In the genomic region with DNA sequence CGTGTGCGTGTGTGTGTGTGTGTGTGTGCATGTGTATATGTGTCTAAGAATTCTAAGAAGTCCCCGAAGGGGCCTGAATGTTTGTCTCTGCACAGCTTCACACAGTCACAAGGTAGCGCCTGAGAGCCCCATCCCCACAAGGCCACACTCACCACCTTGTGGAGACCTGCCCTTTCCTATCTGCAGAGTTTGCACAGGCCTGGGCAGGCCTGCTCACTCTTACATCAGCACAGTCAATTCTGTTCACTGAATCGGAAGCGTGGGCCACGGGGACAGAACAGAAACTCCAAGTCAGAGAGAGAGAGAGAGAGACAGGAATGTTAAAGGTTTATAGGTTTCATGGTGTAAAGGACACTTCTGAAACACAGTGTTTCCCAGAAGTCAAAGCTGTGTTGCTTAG, we compare ENCODE assay signal across 17 mouse cellular contexts. TPM values are rescaled to one million over a fixed set of nuclear protein-coding genes. Genes with fewer than 3 reads are reported as not detected.
A peak's percentile ranks its signal among the peaks of the same experiment; 100 is the strongest.
DNase-seq lines count a peak whose midpoint lies in the region; ATAC-seq and TF ChIP-seq lines count a peak whose summit lies in the region.
"Had no signal": no experiment of that assay in that cellular context is flagged by ENCODE, and none has a peak within 500 bp of the region (broad histone marks: within the 10 kb centered on the region; RNA-seq: fewer than 3 reads in every experiment).

No protein-coding gene starts in this region.

- H3K36me3 ChIP-seq in hindbrain, embryonic 16.5 days (ENCODE audit: control insufficient read depth, insufficient read depth, low read length), result no peaks in the 10 kb centered on the region
- H3K36me3 ChIP-seq in hindbrain, embryonic 13.5 days, result no peaks in the 10 kb centered on the region
- no peaks in the 10 kb centered on the region for H3K36me3 ChIP-seq in liver, embryonic 16.5 days (ENCODE audit: control insufficient read depth, insufficient read depth)
- H3K36me3 ChIP-seq: G1E; heart, embryonic 10.5 days; hindbrain, embryonic 10.5 days; liver, embryonic 15.5 days had no signal

- no peaks in the 10 kb centered on the region for H3K27me3 ChIP-seq in hindbrain, embryonic 16.5 days (replicated peaks; ENCODE audit: control insufficient read depth, insufficient read depth, low read length)
- H3K27me3 ChIP-seq in hindbrain, embryonic 13.5 days, result no peaks in the 10 kb centered on the region
- no peaks in the 10 kb centered on the region for H3K27me3 ChIP-seq in liver, embryonic 16.5 days (ENCODE audit: control insufficient read depth, insufficient read depth, low read depth, low read length)
- H3K27me3 ChIP-seq: liver, embryonic 15.5 days had no signal

- H3K4me2 ChIP-seq in hindbrain, embryonic 16.5 days (ENCODE audit: low read length), result no peak overlapping the region
- H3K4me2 ChIP-seq in hindbrain, embryonic 13.5 days, result no peak overlapping the region
- H3K4me2 ChIP-seq in liver, embryonic 16.5 days (ENCODE audit: low read depth, low read length), result no peak overlapping the region
- H3K4me2 ChIP-seq: liver, embryonic 15.5 days had no signal

- no peak overlapping the region for H3K27ac ChIP-seq in hindbrain, embryonic 16.5 days (ENCODE audit: low read depth, low read length)
- no peak overlapping the region for H3K27ac ChIP-seq in hindbrain, embryonic 13.5 days
- H3K27ac ChIP-seq in liver, embryonic 16.5 days (ENCODE audit: low read length), result no peak overlapping the region
- H3K27ac ChIP-seq in layer of hippocampus, adult 2 months, result no peak overlapping the region
- H3K27ac ChIP-seq: heart, embryonic 10.5 days; hindbrain, embryonic 10.5 days; liver, embryonic 15.5 days had no signal

- no peak for TF ChIP-seq CTCF in layer of hippocampus, adult 2 months (conservative IDR thresholded peaks at IDR 0.05)

- no peaks in the 10 kb centered on the region for H3K9me3 ChIP-seq in hindbrain, embryonic 16.5 days (ENCODE audit: control insufficient read depth, low read length)
- no peaks in the 10 kb centered on the region for H3K9me3 ChIP-seq in hindbrain, embryonic 13.5 days
- H3K9me3 ChIP-seq in liver, embryonic 16.5 days (replicated peaks; ENCODE audit: control insufficient read depth, low read length), result no peaks in the 10 kb centered on the region
- H3K9me3 ChIP-seq: G1E; heart, embryonic 10.5 days; hindbrain, embryonic 10.5 days; liver, embryonic 15.5 days had no signal

- peak; percentile 62 to 77 for DNase-seq in urinary bladder, adult 18-20 months (ENCODE audit: low spot score in 2 of 2)
- DNase-seq in urinary bladder, postnatal 10 days (ENCODE audit: low spot score), result no peak
- no peak for DNase-seq in layer of hippocampus, adult 2 months (ENCODE audit: low spot score in 2 of 2)
- DNase-seq in spleen, postnatal 36 days (ENCODE audit: low spot score in 2 of 2), result no peak
- DNase-seq: cerebellum, adult 9-10 months; kidney, adult 9 months; spleen, adult 18-20 months had no signal

- H3K4me1 ChIP-seq in hindbrain, embryonic 16.5 days (ENCODE audit: control insufficient read depth, insufficient read depth, low read depth, low read length), result no peaks in the 10 kb centered on the region
- no peaks in the 10 kb centered on the region for H3K4me1 ChIP-seq in hindbrain, embryonic 13.5 days (replicated peaks)
- no peaks in the 10 kb centered on the region for H3K4me1 ChIP-seq in liver, embryonic 16.5 days (ENCODE audit: control insufficient read depth, low read depth, low read length)
- H3K4me1 ChIP-seq: heart, embryonic 10.5 days; hindbrain, embryonic 10.5 days; liver, embryonic 15.5 days had no signal

- no peak overlapping the region for H3K9ac ChIP-seq in hindbrain, embryonic 16.5 days (ENCODE audit: low read depth, low read length)
- H3K9ac ChIP-seq in hindbrain, embryonic 13.5 days, result no peak overlapping the region
- no peak overlapping the region for H3K9ac ChIP-seq in liver, embryonic 16.5 days (ENCODE audit: low read depth, low read length)
- H3K9ac ChIP-seq: liver, embryonic 15.5 days had no signal

- H3K4me3 ChIP-seq in hindbrain, embryonic 16.5 days (ENCODE audit: low read length), result no peak overlapping the region
- H3K4me3 ChIP-seq in hindbrain, embryonic 13.5 days, result no peak overlapping the region
- H3K4me3 ChIP-seq in liver, embryonic 16.5 days (ENCODE audit: low read depth, low read length), result no peak overlapping the region
- no peak overlapping the region for H3K4me3 ChIP-seq in layer of hippocampus, adult 2 months
- H3K4me3 ChIP-seq: heart, embryonic 10.5 days; hindbrain, embryonic 10.5 days; liver, embryonic 15.5 days; myocyte had no signal

- peak; percentile 20; the same call in 1 of the 2 replicates for ATAC-seq in hindbrain, embryonic 16.5 days
- no peak for ATAC-seq in hindbrain, embryonic 13.5 days (ENCODE audit: low FRiP score)
- ATAC-seq in liver, embryonic 16.5 days (ENCODE audit: low read depth), result 0 out of 2 replicates have a peak, but pooled peaks have one; percentile 58
- ATAC-seq in megakaryocyte progenitor cell, adult 5-6 weeks (replicated peaks; ENCODE audit: poor library complexity), result no peak
- ATAC-seq: activated CD4-positive, CD25-positive, alpha-beta regulatory T cell, adult 4 months had no signal

- 85% methylated on average over 7 of the region's 7 CpGs for WGBS in hindbrain, embryonic 16.5 days
- 73% methylated on average over 7 of the region's 7 CpGs for WGBS in hindbrain, embryonic 13.5 days
- 66% methylated on average over 7 of the region's 7 CpGs for WGBS in liver, embryonic 16.5 days (ENCODE audit: insufficient replicate concordance)

RNA-seq across cellular contexts. Expression of a gene that starts 20.9 kb away (rescaled TPM):
- polyA plus RNA-seq in hindbrain, embryonic 16.5 days (2015; fragmentation: Nextera tagmentation; extraction: Ambion mirVana), result 26.0 and 28.2 TPM in 2 replicates
- polyA plus RNA-seq in hindbrain, embryonic 13.5 days (2015; fragmentation: Nextera tagmentation; extraction: Ambion mirVana), result 16.0 and 20.0 TPM in 2 replicates
- polyA plus RNA-seq in liver, embryonic 16.5 days (2015; fragmentation: Nextera tagmentation; extraction: Ambion mirVana), result 14.9 and 15.7 TPM in 2 replicates
- 10 to 100 TPM; 35.1 to 37.2 TPM for total RNA-seq in layer of hippocampus, adult 2 months (2021)
- total RNA-seq in megakaryocyte progenitor cell, adult 5-6 weeks (2015), result 22.4 and 25.1 TPM in 2 replicates
- total RNA-seq in megakaryocyte progenitor cell, adult 5-6 weeks (2017), result 33.6 and 48.2 TPM in 2 replicates

RNA-seq across cellular contexts. Expression of a gene that starts 34.6 kb away (rescaled TPM):
- 2.0 and 2.1 TPM in 2 replicates for polyA plus RNA-seq in hindbrain, embryonic 16.5 days (2015; fragmentation: Nextera tagmentation; extraction: Ambion mirVana)
- 0.93 and 1.6 TPM in 2 replicates for polyA plus RNA-seq in hindbrain, embryonic 13.5 days (2015; fragmentation: Nextera tagmentation; extraction: Ambion mirVana)
- 0.21 and 0.24 TPM in 2 replicates for polyA plus RNA-seq in liver, embryonic 16.5 days (2015; fragmentation: Nextera tagmentation; extraction: Ambion mirVana)
- under 1 TPM; 0.26 to 0.29 TPM for total RNA-seq in layer of hippocampus, adult 2 months (2021)
- 0.15 and 0.49 TPM in 2 replicates for total RNA-seq in megakaryocyte progenitor cell, adult 5-6 weeks (2015)
- total RNA-seq in megakaryocyte progenitor cell, adult 5-6 weeks (2017), result 0.27 and 0.42 TPM in 2 replicates
- polyA plus RNA-seq: myocyte had no signal

Comparison
In these comparisons a context has a peak if more than half of its experiments do, and no peak if none do; other contexts are left out.
1. ATAC-seq: peak in hindbrain, embryonic 16.5 days (single experiment) and liver, embryonic 16.5 days (single experiment); none in hindbrain, embryonic 13.5 days (single experiment) and megakaryocyte progenitor cell, adult 5-6 weeks (single experiment).
2. DNase-seq: peak in urinary bladder, adult 18-20 months (2 of 2); none in urinary bladder, postnatal 10 days (single experiment), layer of hippocampus, adult 2 months (0 of 2) and spleen, postnatal 36 days (0 of 2).